Mouse (Mus musculus) lung, postnatal 0 days (tissue): ENCODE measurements around the gene Snrpa.

Source experiments
- CTCF ChIP-seq: IDR thresholded peaks from 2 replicates; pipeline ENCODE4 v1.5.1; 2016; ENCODE audit warnings: antibody characterized with exemption, mild to moderate bottlenecking
- EP300 ChIP-seq: IDR thresholded peaks from 2 replicates; pipeline ENCODE4 v1.6.1; 2016; ENCODE audit warnings: antibody characterized with exemption, mild to moderate bottlenecking, control low read depth

DNA sequence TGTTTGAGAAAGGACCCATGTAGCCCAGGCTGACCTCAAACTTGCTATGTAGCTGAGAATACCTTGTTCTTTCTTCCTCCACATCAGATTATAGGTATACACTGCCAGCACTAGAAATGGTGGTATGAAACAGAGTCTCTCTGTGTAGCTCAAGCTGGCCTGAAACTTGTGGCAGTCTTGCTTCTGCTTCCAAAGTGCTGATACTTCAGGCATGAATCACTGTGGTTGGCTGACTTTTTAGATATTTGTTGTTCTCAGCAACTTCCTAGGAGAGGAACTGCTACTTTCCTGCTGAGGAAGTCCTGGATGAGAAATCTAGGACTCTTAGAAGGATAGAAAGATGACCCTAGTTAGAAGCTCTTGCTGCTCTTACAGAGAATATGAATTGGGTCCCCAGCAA is 2.3 kb upstream of the Snrpa start:
- TF ChIP-seq CTCF: no peak
- no peak for TF ChIP-seq EP300
